Mouse (Mus musculus) embryonic fibroblast, embryonic 13.5 days (primary cell): Measurements from ENCODE around the gene Tnfsf10.

Experiments used
- CTCF ChIP-seq: IDR thresholded peaks from 2 replicates; pipeline ENCODE4 v1.5.1; 2011; ENCODE audit warnings: mild to moderate bottlenecking, control low read depth, low read length, moderate library complexity, borderline replicate concordance; ENCODE audit not compliant: insufficient read depth
- POLR2A ChIP-seq: IDR thresholded peaks from 2 replicates; pipeline ENCODE4 v1.6.1; 2011; ENCODE audit warnings: low read depth, mild to moderate bottlenecking, control low read depth, low read length, moderate library complexity

- TF ChIP-seq CTCF (no peak), POLR2A (no peak)
These were observed 16.4 kb upstream of the Tnfsf10 start for GRCm38 (mm10) chr3:27300451-27300850.
